Mouse (Mus musculus): ENCODE results near the gene Tfam.

Tfam gene

GRCm38 (mm10) chr10:71238240-71238554 lies at the start of gene Tfam:
Gene Tfam (minus strand): TSS chr10:71238280.
- DNase-seq (ENCODE audit: low read depth, low spot score), result no peak

GRCm38 (mm10) chr10:71285126-71285580 lies 47.1 kb upstream of the Tfam start, which contains the start of gene Ube2d1:
Gene Ube2d1 (minus strand): TSS chr10:71285262.
- DNase-seq (ENCODE audit: low read depth, low spot score), result peak; percentile 68

GRCm38 (mm10) chr10:71284511-71285125 lies 46.5 kb upstream of the Tfam start:
- peak; percentile 19 for DNase-seq (ENCODE audit: low read depth, low spot score)

GRCm38 (mm10) chr10:71284131-71284510 lies 46.0 kb upstream of the Tfam start:
- no peak for DNase-seq (ENCODE audit: low read depth, low spot score)

GRCm38 (mm10) chr10:71273008-71273739 lies 35.1 kb upstream of the Tfam start:
- no peak for DNase-seq (ENCODE audit: low read depth, low spot score)

- no peak for DNase-seq (ENCODE audit: low read depth, low spot score)
Observed at GRCm38 (mm10) chr10:71267973-71268372, 29.9 kb upstream of the Tfam start.

- no peak for DNase-seq (ENCODE audit: low read depth, low spot score)
Observed at GRCm38 (mm10) chr10:71267511-71267910, 29.4 kb upstream of the Tfam start.

GRCm38 (mm10) chr10:71265067-71265466 lies 27.0 kb upstream of the Tfam start:
- no peak for DNase-seq (ENCODE audit: low read depth, low spot score)

GRCm38 (mm10) chr10:71261637-71262036 lies 23.6 kb upstream of the Tfam start:
- DNase-seq (ENCODE audit: low read depth, low spot score), result no peak

- no peak for DNase-seq (ENCODE audit: low read depth, low spot score)
Observed at GRCm38 (mm10) chr10:71258943-71259342, 20.9 kb upstream of the Tfam start.

- no peak for DNase-seq (ENCODE audit: low read depth, low spot score)
Observed at GRCm38 (mm10) chr10:71258516-71258915, 20.4 kb upstream of the Tfam start.

- DNase-seq (ENCODE audit: low read depth, low spot score), result no peak
Observed at GRCm38 (mm10) chr10:71253147-71253546, 15.1 kb upstream of the Tfam start.

GRCm38 (mm10) chr10:71252421-71252820 lies 14.3 kb upstream of the Tfam start:
- DNase-seq (ENCODE audit: low read depth, low spot score), result no peak

GRCm38 (mm10) chr10:71251846-71252245 lies 13.8 kb upstream of the Tfam start:
- DNase-seq (ENCODE audit: low read depth, low spot score), result no peak

- no peak for DNase-seq (ENCODE audit: low read depth, low spot score)
Observed at GRCm38 (mm10) chr10:71251256-71251655, 13.2 kb upstream of the Tfam start.

- no peak for DNase-seq (ENCODE audit: low read depth, low spot score)
Observed at GRCm38 (mm10) chr10:71250472-71250871, 12.4 kb upstream of the Tfam start.

- no peak for DNase-seq (ENCODE audit: low read depth, low spot score)
Observed at GRCm38 (mm10) chr10:71249086-71249880, 11.2 kb upstream of the Tfam start.

GRCm38 (mm10) chr10:71246956-71247355 lies 8.9 kb upstream of the Tfam start:
- DNase-seq (ENCODE audit: low read depth, low spot score), result no peak

GRCm38 (mm10) chr10:71239479-71240120 lies 1.5 kb upstream of the Tfam start:
- DNase-seq (ENCODE audit: low read depth, low spot score), result no peak

GRCm38 (mm10) chr10:71237516-71238239 lies 402 bp downstream of the Tfam start:
- DNase-seq (ENCODE audit: low read depth, low spot score), result peak; percentile 94

- no peak for DNase-seq (ENCODE audit: low read depth, low spot score)
Observed at GRCm38 (mm10) chr10:71234071-71234470, 4.0 kb downstream of the Tfam start.

Measured in embryo, embryonic 11.5 days (tissue).